Comparison of ENCODE assay signal across 8 mouse cellular contexts in the genomic region with DNA sequence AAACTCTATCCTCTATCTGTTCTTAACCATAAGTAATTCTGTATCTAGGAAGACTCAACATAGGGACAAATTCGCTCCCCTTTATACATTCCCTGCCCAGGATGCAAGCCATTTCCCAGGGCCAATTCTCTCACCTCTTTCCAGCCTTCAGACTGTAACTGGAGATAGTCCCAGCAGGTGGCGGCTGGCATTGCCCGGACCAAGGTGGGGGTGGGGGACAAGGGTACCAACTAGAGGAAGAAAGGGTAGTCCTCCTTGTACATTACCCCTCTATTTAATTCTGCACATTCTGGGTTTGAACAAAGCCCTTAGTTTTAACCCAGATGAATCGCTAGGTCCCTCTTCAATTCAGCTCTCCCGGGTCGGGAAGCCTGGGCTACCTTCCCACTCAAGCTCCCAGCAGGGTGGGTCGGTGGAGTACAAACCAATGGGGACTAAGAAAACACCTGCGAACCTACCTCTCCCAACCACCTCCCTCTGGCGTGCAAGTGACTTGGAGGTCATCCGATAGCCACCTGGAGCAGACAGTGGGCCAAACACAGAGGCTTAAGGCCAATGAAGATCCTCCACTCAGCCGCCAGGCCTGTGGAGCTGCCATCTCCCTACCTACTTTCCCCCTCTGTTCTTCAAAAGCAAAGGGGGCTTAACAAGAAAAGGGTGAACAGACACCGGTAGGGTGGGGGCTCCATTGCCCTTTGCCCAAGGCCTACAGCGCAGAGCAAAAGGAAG. TPM values are rescaled to one million over a fixed set of nuclear protein-coding genes. Genes with fewer than 3 reads are reported as not detected.
A peak's percentile ranks its signal among the peaks of the same experiment; 100 is the strongest.
DNase-seq lines count a peak whose midpoint lies in the region; ATAC-seq and TF ChIP-seq lines count a peak whose summit lies in the region.

No protein-coding gene starts in this region.

- H3K27ac ChIP-seq in forebrain, embryonic 10.5 days, result peak overlapping the region; percentile 95
- peak overlapping the region; percentile 35; the same call in 1 of the 2 replicates for H3K27ac ChIP-seq in kidney, adult 2 months (ENCODE audit: insufficient read depth, low read depth, low read length)
- no peak overlapping the region for H3K27ac ChIP-seq in midbrain, embryonic 16.5 days (ENCODE audit: low read length)

- no peak for ATAC-seq in G1E (ENCODE audit: extremely low read depth, insufficient number of reproducible peaks, low FRiP score, poor library complexity, severe bottlenecking)
- no peak for ATAC-seq in midbrain, embryonic 16.5 days
- no peak for ATAC-seq in frontal cortex, adult (ENCODE audit: low TSS enrichment)

- peak; percentile 91 for DNase-seq in heart, adult 11 months
- no peak for DNase-seq in heart, postnatal 4 days
- peak; percentile 40 for DNase-seq in G1E (ENCODE audit: low spot score)
- no peak for DNase-seq in forebrain, embryonic 10.5 days (ENCODE audit: extremely low spot score, low spot score)
- peak; percentile 19 for DNase-seq in kidney, adult 2 months
- no peak for DNase-seq in left cerebral cortex, adult 8-10 months (ENCODE audit: low spot score in 2 of 2)

- H3K9ac ChIP-seq in midbrain, embryonic 16.5 days (ENCODE audit: low read depth, low read length), result peak overlapping the region; percentile 78

- no peaks in the 10 kb centered on the region for H3K9me3 ChIP-seq in G1E (replicated peaks)
- H3K9me3 ChIP-seq in forebrain, embryonic 10.5 days, result no peaks in the 10 kb centered on the region
- no peaks in the 10 kb centered on the region for H3K9me3 ChIP-seq in midbrain, embryonic 16.5 days (replicated peaks; ENCODE audit: control insufficient read depth, low read length, poor library complexity, severe bottlenecking)

- no peaks in the 10 kb centered on the region for H3K27me3 ChIP-seq in G1E (ENCODE audit: insufficient read depth, low read length)
- no peaks in the 10 kb centered on the region for H3K27me3 ChIP-seq in forebrain, embryonic 10.5 days (ENCODE audit: poor library complexity, severe bottlenecking)
- H3K27me3 ChIP-seq in kidney, adult 2 months (replicated peaks; ENCODE audit: control insufficient read depth, insufficient read depth, low read length), result no peaks in the 10 kb centered on the region
- H3K27me3 ChIP-seq in midbrain, embryonic 16.5 days (ENCODE audit: control insufficient read depth, insufficient read depth, low read depth, low read length), result no peaks in the 10 kb centered on the region

- no peak for TF ChIP-seq POLR2A in kidney, adult 2 months (IDR thresholded peaks at IDR 0.05; ENCODE audit: low read depth, low read length)

- 12% methylated on average over 13 of the region's 13 CpGs for WGBS in forebrain, embryonic 10.5 days
- 23% methylated on average over 13 of the region's 13 CpGs for WGBS in kidney, adult 2 months
- WGBS in midbrain, embryonic 16.5 days, result 10% methylated on average over 13 of the region's 13 CpGs

- H3K4me2 ChIP-seq in midbrain, embryonic 16.5 days (ENCODE audit: low read length), result peak overlapping the region; percentile 69

- H3K36me3 ChIP-seq in G1E (replicated peaks), result peaks cover 57% of the 10 kb centered on the region
- peaks cover 46% of the 10 kb centered on the region for H3K36me3 ChIP-seq in forebrain, embryonic 10.5 days (replicated peaks)
- H3K36me3 ChIP-seq in kidney, adult 2 months (ENCODE audit: control insufficient read depth, insufficient read depth, low read length), result no peaks in the 10 kb centered on the region
- peaks cover 20% of the 10 kb centered on the region for H3K36me3 ChIP-seq in midbrain, embryonic 16.5 days (ENCODE audit: control insufficient read depth, insufficient read depth, low read length)

- H3K4me3 ChIP-seq in G1E (ENCODE audit: low read depth, low read length), result peak overlapping the region; percentile 78
- peak overlapping the region; percentile 89 for H3K4me3 ChIP-seq in forebrain, embryonic 10.5 days
- peak overlapping the region; percentile 65 for H3K4me3 ChIP-seq in kidney, adult 2 months (ENCODE audit: insufficient read depth, low read depth, low read length)
- peak overlapping the region; percentile 86 for H3K4me3 ChIP-seq in midbrain, embryonic 16.5 days (ENCODE audit: low read depth, low read length)

- no peak for TF ChIP-seq CTCF in G1E (IDR thresholded peaks at IDR 0.05; ENCODE audit: low read depth, low read length)
- TF ChIP-seq CTCF in kidney, adult 2 months (conservative IDR thresholded peaks at IDR 0.05; ENCODE audit: insufficient read depth, insufficient read length, low read depth, low read length), result 0 out of 2 replicates have a peak, but pooled peaks have one; percentile 26

- H3K4me1 ChIP-seq in G1E (ENCODE audit: insufficient read depth, low read depth, low read length), result peaks cover 59% of the 10 kb centered on the region
- peaks cover 34% of the 10 kb centered on the region for H3K4me1 ChIP-seq in forebrain, embryonic 10.5 days
- H3K4me1 ChIP-seq in kidney, adult 2 months (ENCODE audit: control insufficient read depth, insufficient read depth, low read length), result peaks cover 5% of the 10 kb centered on the region; the same call in 1 of the 2 replicates
- peaks cover 21% of the 10 kb centered on the region for H3K4me1 ChIP-seq in midbrain, embryonic 16.5 days (ENCODE audit: control insufficient read depth, insufficient read depth, low read length)

RNA-seq across cellular contexts. Expression of gene Zfp687, which starts 1.4 kb away (rescaled TPM):
- 10 to 100 TPM; 30.7 to 33.4 TPM for total RNA-seq in heart, postnatal 4 days (2021)
- total RNA-seq in G1E (2014; fragmentation: Nextera tagmentation) (44.7 and 52.9 TPM in 2 replicates), G1E (2017) (22.4 and 27.5 TPM in 2 replicates)
- 64.0 and 72.5 TPM in 2 replicates for polyA plus RNA-seq in G1E (2012)
- polyA plus RNA-seq in forebrain, embryonic 10.5 days (2016; fragmentation: Nextera tagmentation; extraction: Ambion mirVana), result 42.1 and 44.3 TPM in 2 replicates
- 16.3 and 18.5 TPM in 2 replicates for polyA plus RNA-seq in kidney, adult 2 months (2012; rRNA removed)
- 17.6 and 18.7 TPM in 2 replicates for polyA plus RNA-seq in midbrain, embryonic 16.5 days (2015; fragmentation: Nextera tagmentation; extraction: Ambion mirVana)
- 10 to 100 TPM; 33.2 to 36.0 (median 35.2) TPM for total RNA-seq in left cerebral cortex, adult 8-10 months (2022)

RNA-seq across cellular contexts. Expression of gene Psmd4, which starts 28.6 kb away (rescaled TPM):
- 100 to 1,000 TPM; 145 to 147 TPM for total RNA-seq in heart, postnatal 4 days (2021)
- total RNA-seq in G1E (2014; fragmentation: Nextera tagmentation), result 92.0 and 92.7 TPM in 2 replicates
- total RNA-seq in G1E (2017), result 374 and 411 TPM in 2 replicates
- 108 and 177 TPM in 2 replicates for polyA plus RNA-seq in G1E (2012)
- polyA plus RNA-seq in forebrain, embryonic 10.5 days (2016; fragmentation: Nextera tagmentation; extraction: Ambion mirVana), result 346 and 351 TPM in 2 replicates
- 136 TPM in 2 replicates for polyA plus RNA-seq in kidney, adult 2 months (2012; rRNA removed)
- polyA plus RNA-seq in midbrain, embryonic 16.5 days (2015; fragmentation: Nextera tagmentation; extraction: Ambion mirVana), result 253 and 254 TPM in 2 replicates
- 100 to 1,000 TPM; 153 to 167 (median 156) TPM for total RNA-seq in left cerebral cortex, adult 8-10 months (2022)

RNA-seq across cellular contexts. Expression of gene Pi4kb, which starts 39.3 kb away (rescaled TPM):
- total RNA-seq in heart, postnatal 4 days (2021), result 10 to 100 TPM; 33.4 to 36.5 TPM
- total RNA-seq in G1E (2014; fragmentation: Nextera tagmentation) (39.8 and 70.6 TPM in 2 replicates), G1E (2017) (36.8 and 37.4 TPM in 2 replicates)
- 11.7 and 11.8 TPM in 2 replicates for polyA plus RNA-seq in G1E (2012)
- 20.1 and 21.7 TPM in 2 replicates for polyA plus RNA-seq in forebrain, embryonic 10.5 days (2016; fragmentation: Nextera tagmentation; extraction: Ambion mirVana)
- polyA plus RNA-seq in kidney, adult 2 months (2012; rRNA removed), result 35.9 and 41.7 TPM in 2 replicates
- 21.1 and 22.4 TPM in 2 replicates for polyA plus RNA-seq in midbrain, embryonic 16.5 days (2015; fragmentation: Nextera tagmentation; extraction: Ambion mirVana)
- 10 to 100 TPM; 54.8 to 65.9 (median 59.6) TPM for total RNA-seq in left cerebral cortex, adult 8-10 months (2022)

RNA-seq across cellular contexts. Expression of gene Rfx5, which starts 60.0 kb away (rescaled TPM):
- 10 to 100 TPM in 1 of 2 experiments, 1 to 10 TPM in 1; 9.3 to 11.9 TPM for total RNA-seq in heart, postnatal 4 days (2021)
- 27.8 and 36.2 TPM in 2 replicates for total RNA-seq in G1E (2014; fragmentation: Nextera tagmentation)
- 21.8 and 24.3 TPM in 2 replicates for total RNA-seq in G1E (2017)
- polyA plus RNA-seq in G1E (2012), result 9.6 and 11.7 TPM in 2 replicates
- 5.2 and 5.4 TPM in 2 replicates for polyA plus RNA-seq in forebrain, embryonic 10.5 days (2016; fragmentation: Nextera tagmentation; extraction: Ambion mirVana)
- polyA plus RNA-seq in kidney, adult 2 months (2012; rRNA removed), result 10.3 and 12.8 TPM in 2 replicates
- 6.2 and 7.5 TPM in 2 replicates for polyA plus RNA-seq in midbrain, embryonic 16.5 days (2015; fragmentation: Nextera tagmentation; extraction: Ambion mirVana)
- 10 to 100 TPM; 25.3 to 30.5 (median 27.1) TPM for total RNA-seq in left cerebral cortex, adult 8-10 months (2022)

Comparison
In these comparisons a context has a peak if more than half of its experiments do, and no peak if none do; other contexts are left out.
1. DNase-seq: peak in heart, adult 11 months (single experiment), G1E (single experiment) and kidney, adult 2 months (single experiment); none in heart, postnatal 4 days (single experiment), forebrain, embryonic 10.5 days (single experiment) and left cerebral cortex, adult 8-10 months (0 of 2).
2. Peak in every context shown above with its lines, with median percentiles within 50 percentile points of each other: H3K4me3 ChIP-seq.